Mouse (Mus musculus) hindbrain, postnatal 0 days (tissue): ENCODE measurements around the gene Pax3. TPM values are rescaled to one million over a fixed set of nuclear protein-coding genes. Genes with fewer than 3 reads are reported as not detected.

Experiments
- ATAC-seq: fragments of 200-750 bp; cut with Nextera tagmentation; 2 replicates; pipeline ENCODE4 v1.8.0; 2017; ENCODE audit warnings: mild to moderate bottlenecking, moderate TSS enrichment, moderate library complexity
- DNase-seq: peaks from one replicate; pipeline ENCODE4 v3.0.0-alpha.2; 2015; ENCODE audit warnings: low spot score
- H3K27ac ChIP-seq: fragments of 300-500 bp; sonication (generic); 2 replicates; pipeline ENCODE4 v1.5.1; 2014; ENCODE audit warnings: mild to moderate bottlenecking
- H3K27me3 ChIP-seq: fragments of 300-500 bp; sonication (generic); 2 replicates; pipeline ENCODE4 v1.6.1; 2014; ENCODE audit warnings: low read length, mixed read lengths; ENCODE audit not compliant: insufficient read depth
- H3K36me3 ChIP-seq: fragments of 300-500 bp; sonication (generic); 2 replicates; pipeline ENCODE4 v1.6.1; 2014; ENCODE audit warnings: low read length, mixed read lengths; ENCODE audit not compliant: insufficient read depth
- H3K4me1 ChIP-seq: fragments of 300-500 bp; sonication (generic); 2 replicates; pipeline ENCODE4 v1.6.1; 2014; ENCODE audit warnings: antibody characterized with exemption, low read length, mixed read lengths; ENCODE audit not compliant: insufficient read depth
- H3K4me2 ChIP-seq: fragments of 300-500 bp; sonication (generic); 2 replicates; pipeline ENCODE4 v1.6.1; 2014; ENCODE audit warnings: low read depth, mild to moderate bottlenecking, low read length, moderate library complexity, mixed read lengths
- H3K4me3 ChIP-seq: fragments of 300-500 bp; sonication (generic); 2 replicates; pipeline ENCODE4 v1.5.1; 2014; ENCODE audit warnings: low read length
- H3K9ac ChIP-seq: fragments of 300-500 bp; sonication (generic); replicated peaks from 2 replicates; pipeline ENCODE4 v1.6.1; 2014; ENCODE audit warnings: mild to moderate bottlenecking, low read length, moderate library complexity, mixed read lengths
- H3K9me3 ChIP-seq: fragments of 300-500 bp; sonication (generic); 2 replicates; pipeline ENCODE4 v1.6.1; 2016; ENCODE audit warnings: low read length, mixed read lengths
- CTCF ChIP-seq: IDR thresholded peaks from 2 replicates; pipeline ENCODE4 v1.5.1; 2016; ENCODE audit warnings: antibody characterized with exemption, control low read depth, low read depth
- WGBS: fragments of 180-500 bp; shearing (Covaris S2); extraction: QIAGEN DNeasy Blood & Tissue Kit; methylation state at CpG from one replicate; pipeline ENCODE4 v1.1.7; 2014; 5-methylcytosine and 5-hydroxymethylcytosine counted together
- polyA plus RNA-seq: library from polyadenylated mRNA; unstranded; fragments of >200 nt; fragmentation: Nextera tagmentation; extraction: Ambion mirVana; gene quantifications from 2 replicates; pipeline ENCODE4 v1.2.1, GENCODE M21; 2015
- total RNA-seq: library from RNA; depleted of rRNA; stranded (reverse); fragments of >200 nt; gene quantifications from 2 replicates; pipeline ENCODE4 v1.2.3, GENCODE M21; 2014

Pax3 gene
- total and polyA plus RNA-seq, 2 experiments from 2014 or later, result 8.0 to 14.0 TPM

DNA sequence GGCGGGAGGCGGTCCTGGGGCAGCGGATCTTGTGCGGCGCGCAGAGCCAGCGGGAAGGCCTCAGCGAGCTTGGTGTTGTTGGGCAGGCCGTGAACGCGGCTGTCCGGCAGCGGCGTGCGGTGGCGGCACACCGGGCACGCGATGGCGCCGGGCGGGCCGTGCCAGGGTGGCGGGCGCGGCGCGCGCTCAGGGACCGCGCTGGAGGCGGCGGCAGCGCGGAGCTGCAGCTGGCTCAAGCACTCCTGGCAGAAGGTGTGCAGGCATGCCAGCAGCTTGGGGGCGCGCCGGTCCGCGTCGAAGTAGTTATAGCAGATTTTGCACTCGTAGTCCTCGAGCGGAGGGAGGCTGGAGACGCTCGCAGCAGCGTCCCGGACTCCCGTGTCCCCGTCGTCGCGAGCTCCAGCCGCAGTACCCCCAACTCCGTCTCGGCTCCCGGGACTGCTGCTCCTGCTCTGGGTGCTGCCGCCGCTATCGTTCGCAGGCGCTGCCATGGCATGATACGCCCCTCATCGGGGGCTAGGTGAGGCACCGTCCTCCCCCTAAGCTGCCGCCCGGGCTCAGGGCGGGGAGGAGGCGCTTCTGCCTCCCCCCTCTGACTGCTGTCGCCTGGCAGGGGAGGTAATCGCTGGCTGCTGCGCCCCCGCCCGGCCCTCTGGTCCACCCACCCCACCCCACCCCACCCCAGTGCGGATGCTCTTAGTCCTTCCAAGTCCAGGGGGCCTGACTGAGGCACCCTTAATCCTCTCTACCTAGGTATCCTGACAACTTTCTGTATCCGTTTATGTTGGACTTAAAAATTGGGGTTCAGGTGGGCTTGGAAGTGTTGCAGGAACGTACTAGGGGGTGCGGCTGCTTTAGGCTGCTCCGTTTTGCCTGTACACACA is 20.5 kb upstream of the Pax3 start:
- DNase-seq (peak; percentile 69), ATAC-seq (peak; percentile 80)
- Histone ChIP-seq H3K27ac (no peak overlapping the region), H3K4me2 (peak overlapping the region; percentile 90), H3K4me1 (peaks cover 8% of the 10 kb centered on the region; the same call in 1 of the 2 replicates), H3K36me3 (no peaks in the 10 kb centered on the region), H3K9me3 (no peaks in the 10 kb centered on the region), H3K27me3 (peaks cover 41% of the 10 kb centered on the region), H3K4me3 (peak overlapping the region; percentile 58), H3K9ac (peak overlapping the region; percentile 45)
- peak; percentile 48 for TF ChIP-seq CTCF
- WGBS, result under 1% methylated on average over 72 of the region's 79 CpGs

DNA sequence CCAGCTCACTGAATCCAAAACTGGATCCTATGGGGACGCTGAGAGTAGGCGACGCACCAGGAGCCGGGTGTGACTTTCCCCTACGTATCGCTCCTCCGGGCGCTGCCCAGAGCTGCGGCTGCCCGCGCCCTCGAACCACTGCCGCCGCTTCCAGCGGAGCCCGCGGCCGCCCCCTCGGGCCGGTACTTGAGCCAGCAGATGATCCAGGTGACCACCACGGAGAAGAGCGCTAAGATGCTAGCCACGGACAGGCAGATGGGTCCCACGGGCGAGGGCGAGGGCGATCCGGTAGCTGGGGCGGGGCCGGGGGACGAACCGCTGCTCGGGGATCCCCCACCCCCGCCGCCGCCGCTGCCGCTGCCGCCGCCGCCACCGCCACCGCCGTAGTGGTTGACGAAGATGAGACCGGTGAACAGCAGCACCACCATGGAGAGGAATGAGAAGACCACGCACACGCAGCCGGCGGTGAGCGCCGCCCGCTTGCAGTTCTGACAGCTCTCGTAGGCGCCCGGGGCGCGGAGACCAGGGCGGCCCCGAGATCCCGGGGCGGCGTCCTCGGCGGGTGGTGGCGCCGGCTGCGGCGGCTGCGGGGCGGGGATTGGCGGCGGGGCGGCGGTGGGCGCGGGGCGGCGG is 19.7 kb upstream of the Pax3 start:
- Histone ChIP-seq H3K9ac (peak overlapping the region; percentile 45), H3K9me3 (no peaks in the 10 kb centered on the region), H3K27ac (no peak overlapping the region), H3K27me3 (peaks cover 49% of the 10 kb centered on the region), H3K4me3 (peak overlapping the region; percentile 58), H3K4me2 (peak overlapping the region; percentile 90), H3K4me1 (peaks cover 8% of the 10 kb centered on the region; the same call in 1 of the 2 replicates), H3K36me3 (no peaks in the 10 kb centered on the region)
- TF ChIP-seq CTCF, result no peak
- ATAC-seq (peak; percentile 48), DNase-seq (peak; percentile 66)
- 3% methylated on average over 53 of the region's 79 CpGs for WGBS

DNA sequence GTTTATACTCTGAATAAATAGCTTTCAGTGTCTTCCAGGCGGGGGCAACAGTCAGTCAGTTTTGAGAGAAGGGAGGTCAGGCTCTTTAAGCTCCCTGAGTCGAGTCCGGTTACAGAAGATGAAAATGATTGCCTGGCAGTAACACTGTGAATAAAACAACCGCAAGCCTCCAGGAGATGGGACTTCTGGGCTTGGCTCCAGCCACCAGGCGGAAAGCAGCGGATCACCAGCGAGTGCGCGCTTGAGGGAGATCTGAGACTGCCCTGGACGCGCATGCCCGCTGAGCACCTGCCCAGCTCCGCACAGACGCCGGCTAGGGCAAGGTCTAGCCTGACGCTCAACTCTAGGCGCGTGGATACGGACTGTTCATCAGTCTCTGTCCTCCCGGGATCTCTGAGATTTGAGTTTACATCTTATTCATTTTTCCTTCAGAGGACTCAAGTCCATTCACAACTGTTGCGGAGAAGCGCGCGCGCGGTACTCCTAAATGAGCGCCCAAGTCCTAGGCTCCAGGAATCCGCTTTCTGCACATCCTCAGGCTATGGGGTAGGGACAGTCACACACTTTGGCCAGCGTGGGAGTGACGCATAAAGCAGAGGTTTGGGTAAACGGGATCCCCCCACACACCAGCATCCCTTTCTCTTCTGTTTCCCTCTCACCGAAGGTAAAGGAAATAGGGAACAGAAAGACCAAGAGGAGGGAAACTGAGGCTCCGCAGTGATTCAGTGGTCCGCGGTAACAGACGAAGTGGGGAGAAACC is 19.0 kb upstream of the Pax3 start:
- Histone ChIP-seq H3K9me3 (no peaks in the 10 kb centered on the region), H3K4me1 (peaks cover 8% of the 10 kb centered on the region; the same call in 1 of the 2 replicates), H3K36me3 (no peaks in the 10 kb centered on the region), H3K27ac (no peak overlapping the region), H3K9ac (no peak overlapping the region; the same call in 1 of the 2 replicates), H3K4me2 (peak overlapping the region; percentile 90), H3K4me3 (peak overlapping the region; percentile 58), H3K27me3 (peaks cover 56% of the 10 kb centered on the region)
- TF ChIP-seq CTCF, result peak; percentile 40; the same call in 1 of the 2 replicates
- WGBS, result under 1% methylated on average over 36 of the region's 36 CpGs
- DNase-seq (peak; percentile 74), ATAC-seq (peak; percentile 54; the same call in 1 of the 2 replicates)

GRCm38 (mm10) chr1:78211041-78211440 is 14.1 kb upstream of the Pax3 start:
- Histone ChIP-seq H3K27ac (no peak overlapping the region), H3K4me2 (no peak overlapping the region), H3K36me3 (no peaks in the 10 kb centered on the region), H3K27me3 (peaks cover 84% of the 10 kb centered on the region), H3K4me1 (peaks cover 3% of the 10 kb centered on the region; the same call in 1 of the 2 replicates), H3K9me3 (no peaks in the 10 kb centered on the region), H3K4me3 (no peak overlapping the region), H3K9ac (no peak overlapping the region)
- ATAC-seq (no peak), DNase-seq (no peak)
- no peak for TF ChIP-seq CTCF
- WGBS, result 6% methylated on average over 5 of the region's 5 CpGs

- Histone ChIP-seq H3K27ac (no peak overlapping the region), H3K9ac (no peak overlapping the region), H3K4me1 (no peaks in the 10 kb centered on the region), H3K4me3 (no peak overlapping the region), H3K27me3 (peaks cover 85% of the 10 kb centered on the region), H3K36me3 (no peaks in the 10 kb centered on the region), H3K9me3 (no peaks in the 10 kb centered on the region), H3K4me2 (no peak overlapping the region)
- DNase-seq (no peak), ATAC-seq (no peak)
- 2% methylated on average over 15 of the region's 15 CpGs for WGBS
- no peak for TF ChIP-seq CTCF
Observed at GRCm38 (mm10) chr1:78210568-78210967, 13.6 kb upstream of the Pax3 start.

DNA sequence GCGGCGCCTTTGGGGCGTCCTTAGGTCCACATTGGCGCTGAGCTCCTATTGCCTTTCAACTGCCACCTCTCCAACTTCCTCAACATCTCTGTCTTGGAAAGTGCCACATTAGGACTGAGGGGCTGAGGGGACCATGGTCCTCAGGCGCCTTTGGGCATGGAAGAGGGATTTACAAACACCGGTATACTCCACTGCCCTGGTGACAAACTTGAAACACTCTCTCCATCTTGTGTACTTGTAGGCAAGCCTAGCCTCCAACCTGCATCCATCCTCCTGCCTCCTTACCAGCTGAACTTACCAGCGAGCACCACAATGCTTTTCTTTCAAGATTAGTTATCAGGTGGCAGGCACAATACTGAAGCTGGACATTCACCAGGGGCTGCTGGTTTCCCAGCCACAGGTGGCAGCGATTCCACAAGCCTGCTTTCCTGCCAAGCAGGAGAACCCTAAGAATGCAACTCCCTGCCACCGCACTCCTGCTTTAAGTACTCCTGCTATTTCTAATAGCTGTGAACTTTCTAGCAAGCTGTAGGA is 11.4 kb upstream of the Pax3 start:
- H3K27me3 ChIP-seq, result peaks cover 74% of the 10 kb centered on the region
- H3K9me3 ChIP-seq, result no peaks in the 10 kb centered on the region
- ATAC-seq (no peak), DNase-seq (no peak)
- no peak overlapping the region for H3K9ac ChIP-seq
- TF ChIP-seq CTCF, result no peak
- no peak overlapping the region for H3K4me2 ChIP-seq
- no peak overlapping the region for H3K4me3 ChIP-seq
- no peaks in the 10 kb centered on the region for H3K4me1 ChIP-seq
- 26% methylated on average over 9 of the region's 9 CpGs for WGBS
- no peak overlapping the region for H3K27ac ChIP-seq
- no peaks in the 10 kb centered on the region for H3K36me3 ChIP-seq
